Mouse (Mus musculus): ENCODE data around the gene Trappc2l. TPM values are rescaled to one million over a fixed set of nuclear protein-coding genes. Genes with fewer than 3 reads are reported as not detected.
A peak's percentile ranks its signal among the peaks of the same experiment; 100 is the strongest.

Gene Trappc2l
- polyA plus RNA-seq, 1 experiment from 2014 or later, result 76.7 TPM

DNA sequence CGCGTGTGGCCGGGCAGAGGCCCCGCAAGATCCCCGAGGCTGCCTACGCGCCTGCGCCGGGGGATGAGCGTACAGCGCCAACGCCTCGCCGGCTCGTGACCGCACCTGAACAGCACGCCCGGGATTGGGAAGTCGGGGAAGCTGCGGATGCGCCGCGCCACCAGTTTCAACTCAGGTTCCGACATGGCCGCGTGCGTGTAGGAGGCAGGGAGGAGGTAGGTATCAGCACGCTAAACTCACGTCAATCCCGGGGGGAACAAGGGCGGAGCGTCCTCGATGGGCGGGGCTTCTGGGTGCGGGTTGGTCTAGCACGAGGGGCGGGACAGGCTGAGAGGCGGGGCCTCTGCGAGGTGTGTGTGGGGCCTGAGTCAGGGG is 34.8 kb upstream of the Trappc2l start, which contains the start of gene Aprt:
Aprt (minus strand) TSS at position 262 of the 375 bp plus-strand sequence.
- H3K9ac ChIP-seq (ENCODE audit: low read depth, low read length), result peak within 1 kb of the TSS; percentile 90
- peaks cover 39% of the 10 kb centered on the region for H3K4me1 ChIP-seq (ENCODE audit: control insufficient read depth, insufficient read depth, low read length)
- ATAC-seq, result peak; percentile 84

DNA sequence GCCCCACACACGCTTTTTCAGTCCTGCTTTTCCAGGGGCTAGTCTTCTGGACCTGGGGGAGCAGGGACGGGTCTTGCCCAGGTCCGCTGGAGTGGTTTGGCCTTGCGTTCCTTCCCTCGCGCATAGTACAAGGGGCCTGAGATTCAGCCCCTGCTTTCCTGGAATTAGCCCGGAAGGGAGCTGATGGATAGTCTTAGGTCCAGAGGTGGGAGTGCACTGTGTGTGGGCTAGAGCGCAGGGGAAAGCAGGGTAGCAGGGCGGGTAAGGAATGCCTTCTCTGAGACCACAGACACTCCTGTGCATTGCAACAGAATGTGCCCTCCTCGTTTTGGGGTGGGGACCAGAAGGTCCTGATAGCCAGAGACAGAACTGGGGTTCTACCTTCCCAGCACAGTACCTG is 34.3 kb upstream of the Trappc2l start:
- peak overlapping the region; percentile 90 for H3K9ac ChIP-seq (ENCODE audit: low read depth, low read length)
- peak; percentile 5 for ATAC-seq
- whole genome bisulfite sequencing, result 25% methylated on average over 10 of the region's 10 CpGs
- H3K27me3 ChIP-seq (replicated peaks; ENCODE audit: control insufficient read depth, insufficient read depth, low read length), result no peaks in the 10 kb centered on the region
- peak overlapping the region; percentile 50 for H3K4me2 ChIP-seq (ENCODE audit: low read depth, low read length)
- peaks cover under 1% of the 10 kb centered on the region; the same call in 1 of the 2 replicates for H3K36me3 ChIP-seq (ENCODE audit: control insufficient read depth, insufficient read depth, low read length)
- no peaks in the 10 kb centered on the region for H3K9me3 ChIP-seq (ENCODE audit: control insufficient read depth, low read length)
- H3K4me1 ChIP-seq (ENCODE audit: control insufficient read depth, insufficient read depth, low read length), result peaks cover 34% of the 10 kb centered on the region
- peak overlapping the region; percentile 71 for H3K4me3 ChIP-seq (ENCODE audit: low read length)
- peak overlapping the region; percentile 59 for H3K27ac ChIP-seq (ENCODE audit: low read length)

More for the DNA sequence above, 34.8 kb upstream of the Trappc2l start, which contains the start of gene Aprt:
- no peaks in the 10 kb centered on the region for H3K9me3 ChIP-seq (ENCODE audit: control insufficient read depth, low read length)
- H3K4me2 ChIP-seq (ENCODE audit: low read depth, low read length), result peak within 1 kb of the TSS; percentile 50
- H3K4me3 ChIP-seq (ENCODE audit: low read length), result peak within 1 kb of the TSS; percentile 71
- H3K36me3 ChIP-seq (ENCODE audit: control insufficient read depth, insufficient read depth, low read length), result peaks cover 5% of the 10 kb centered on the region; the same call in 1 of the 2 replicates
- no peaks in the 10 kb centered on the region for H3K27me3 ChIP-seq (replicated peaks; ENCODE audit: control insufficient read depth, insufficient read depth, low read length)
- under 1% methylated on average over 39 of the region's 39 CpGs for WGBS
- H3K27ac ChIP-seq (ENCODE audit: low read length), result peak within 1 kb of the TSS; percentile 94

DNA sequence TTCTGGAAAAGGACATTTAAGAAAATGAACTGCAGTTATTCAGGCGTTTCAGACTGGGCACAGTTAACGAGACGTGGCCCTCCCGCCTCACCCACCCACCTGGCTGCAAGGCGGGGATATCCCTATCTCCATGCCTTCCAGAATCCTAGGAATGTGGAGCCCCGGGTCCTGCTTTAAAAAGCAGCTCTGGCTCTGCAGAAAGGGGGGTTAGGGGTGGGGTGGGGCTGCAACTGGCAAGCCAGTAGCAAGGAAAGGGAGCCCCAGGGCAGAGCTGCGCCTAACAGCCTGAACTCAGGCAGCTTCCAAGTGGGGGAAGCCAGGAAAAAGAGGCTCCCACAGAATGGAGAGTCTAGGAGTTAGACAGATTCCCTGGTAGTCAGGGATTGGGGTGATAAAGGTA is 32.2 kb upstream of the Trappc2l start:
- Histone ChIP-seq H3K9me3 (ENCODE audit: control insufficient read depth, low read length) (no peaks in the 10 kb centered on the region), H3K27ac (ENCODE audit: low read length) (no peak overlapping the region)

DNA sequence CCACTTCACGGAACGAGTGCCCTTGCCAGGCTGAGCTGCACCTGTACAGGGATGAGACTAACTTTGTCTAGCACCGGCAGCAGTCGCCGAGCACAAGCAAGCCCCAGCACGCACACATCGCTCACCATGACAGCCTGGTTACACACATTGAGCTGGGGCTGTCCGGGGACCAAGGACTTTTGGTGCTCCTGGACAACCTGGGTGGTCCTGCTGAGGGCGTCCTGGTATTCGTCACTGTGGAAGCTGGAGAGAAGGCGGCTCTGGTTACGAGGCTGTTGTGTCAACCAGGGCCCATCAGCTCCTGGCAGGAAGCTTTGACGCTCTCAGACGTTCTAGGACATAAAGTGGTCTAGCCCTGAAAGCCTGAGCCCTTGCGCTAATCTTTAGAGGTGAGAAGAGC is 30.5 kb upstream of the Trappc2l start:
- no peaks in the 10 kb centered on the region for H3K27me3 ChIP-seq (replicated peaks; ENCODE audit: control insufficient read depth, insufficient read depth, low read length)
- H3K9me3 ChIP-seq (ENCODE audit: control insufficient read depth, low read length), result no peaks in the 10 kb centered on the region
- no peak for ATAC-seq
- 47% methylated on average over 14 of the region's 15 CpGs for WGBS
- no peak overlapping the region for H3K27ac ChIP-seq (ENCODE audit: low read length)
- no peak overlapping the region for H3K4me2 ChIP-seq (ENCODE audit: low read depth, low read length)
- H3K9ac ChIP-seq (ENCODE audit: low read depth, low read length), result no peak overlapping the region
- H3K36me3 ChIP-seq (ENCODE audit: control insufficient read depth, insufficient read depth, low read length), result no peaks in the 10 kb centered on the region
- H3K4me1 ChIP-seq (ENCODE audit: control insufficient read depth, insufficient read depth, low read length), result peaks cover 27% of the 10 kb centered on the region
- no peak overlapping the region for H3K4me3 ChIP-seq (ENCODE audit: low read length)

More for the DNA sequence above, 32.2 kb upstream of the Trappc2l start:
- Histone ChIP-seq H3K4me3 (ENCODE audit: low read length) (no peak overlapping the region), H3K36me3 (ENCODE audit: control insufficient read depth, insufficient read depth, low read length) (no peaks in the 10 kb centered on the region), H3K4me2 (ENCODE audit: low read depth, low read length) (no peak overlapping the region), H3K9ac (ENCODE audit: low read depth, low read length) (peak overlapping the region; percentile 17; the same call in 1 of the 2 replicates), H3K27me3 (replicated peaks; ENCODE audit: control insufficient read depth, insufficient read depth, low read length) (no peaks in the 10 kb centered on the region), H3K4me1 (ENCODE audit: control insufficient read depth, insufficient read depth, low read length) (peaks cover 28% of the 10 kb centered on the region)
- no peak for ATAC-seq
- 38% methylated on average over 7 of the region's 7 CpGs for WGBS

DNA sequence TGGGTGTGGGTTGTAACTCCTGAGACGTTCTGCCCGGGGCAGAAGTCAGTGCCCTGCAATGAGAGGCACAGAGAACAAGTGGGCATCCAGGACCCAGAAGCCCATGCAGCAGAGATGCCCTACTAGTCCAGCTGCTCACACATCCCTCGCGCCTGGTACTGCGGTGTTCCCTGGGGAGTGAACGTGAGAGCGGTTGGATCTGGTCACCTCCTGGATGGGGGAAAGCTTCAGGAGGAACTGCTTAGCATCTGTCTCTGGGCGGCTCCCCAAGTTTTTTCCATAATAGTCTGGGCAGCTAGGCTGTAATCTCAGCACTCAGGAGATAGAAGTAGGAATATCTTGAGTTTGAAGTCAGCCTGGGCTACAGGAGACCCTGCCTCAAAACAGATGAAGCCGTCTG is 26.5 kb upstream of the Trappc2l start:
- 82% methylated on average over 9 of the region's 9 CpGs for WGBS
- Histone ChIP-seq H3K9me3 (ENCODE audit: control insufficient read depth, low read length) (no peaks in the 10 kb centered on the region), H3K27me3 (replicated peaks; ENCODE audit: control insufficient read depth, insufficient read depth, low read length) (no peaks in the 10 kb centered on the region), H3K9ac (ENCODE audit: low read depth, low read length) (peak overlapping the region; percentile 59), H3K4me3 (ENCODE audit: low read length) (no peak overlapping the region), H3K36me3 (ENCODE audit: control insufficient read depth, insufficient read depth, low read length) (no peaks in the 10 kb centered on the region), H3K4me1 (ENCODE audit: control insufficient read depth, insufficient read depth, low read length) (peaks cover 24% of the 10 kb centered on the region), H3K4me2 (ENCODE audit: low read depth, low read length) (peak overlapping the region; percentile 26; the same call in 1 of the 2 replicates), H3K27ac (ENCODE audit: low read length) (peak overlapping the region; percentile 95)
- ATAC-seq, result 0 out of 2 replicates have a peak, but pooled peaks have one; percentile 0

DNA sequence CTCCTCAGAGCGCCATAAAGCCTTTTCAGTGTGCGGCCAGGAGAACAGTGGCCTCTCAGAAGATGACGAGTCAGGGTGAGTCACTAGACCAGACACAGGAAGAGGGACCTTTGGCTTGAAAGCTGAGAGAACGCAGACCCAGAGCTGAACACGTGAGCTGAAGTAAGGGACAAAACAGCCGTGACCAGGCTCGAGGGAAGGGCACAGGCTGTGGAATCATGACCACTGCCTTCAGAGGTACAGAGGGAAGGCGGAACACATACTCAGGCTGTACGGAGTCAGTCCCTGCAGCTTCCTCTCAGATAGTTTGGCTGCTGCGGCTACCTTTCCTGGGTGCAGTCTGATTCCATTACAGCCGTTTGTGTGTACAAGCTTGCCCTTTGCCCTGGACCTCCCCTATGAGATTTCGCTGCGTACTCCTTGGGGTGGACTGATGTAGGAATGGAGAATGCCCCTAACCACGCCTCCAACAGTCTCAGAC is 26.0 kb upstream of the Trappc2l start:
- no peaks in the 10 kb centered on the region for H3K27me3 ChIP-seq (replicated peaks; ENCODE audit: control insufficient read depth, insufficient read depth, low read length)
- H3K27ac ChIP-seq (ENCODE audit: low read length), result peak overlapping the region; percentile 95
- H3K4me1 ChIP-seq (ENCODE audit: control insufficient read depth, insufficient read depth, low read length), result peaks cover 23% of the 10 kb centered on the region
- H3K9me3 ChIP-seq (ENCODE audit: control insufficient read depth, low read length), result no peaks in the 10 kb centered on the region
- H3K36me3 ChIP-seq (ENCODE audit: control insufficient read depth, insufficient read depth, low read length), result no peaks in the 10 kb centered on the region
- 0 out of 2 replicates have a peak overlapping the region, but pooled peaks have one; percentile 9 for H3K4me3 ChIP-seq (ENCODE audit: low read length)
- peak overlapping the region; percentile 59 for H3K9ac ChIP-seq (ENCODE audit: low read depth, low read length)
- 33% methylated on average over 14 of the region's 14 CpGs for WGBS
- peak; percentile 77 for ATAC-seq
- peak overlapping the region; percentile 26; the same call in 1 of the 2 replicates for H3K4me2 ChIP-seq (ENCODE audit: low read depth, low read length)

DNA sequence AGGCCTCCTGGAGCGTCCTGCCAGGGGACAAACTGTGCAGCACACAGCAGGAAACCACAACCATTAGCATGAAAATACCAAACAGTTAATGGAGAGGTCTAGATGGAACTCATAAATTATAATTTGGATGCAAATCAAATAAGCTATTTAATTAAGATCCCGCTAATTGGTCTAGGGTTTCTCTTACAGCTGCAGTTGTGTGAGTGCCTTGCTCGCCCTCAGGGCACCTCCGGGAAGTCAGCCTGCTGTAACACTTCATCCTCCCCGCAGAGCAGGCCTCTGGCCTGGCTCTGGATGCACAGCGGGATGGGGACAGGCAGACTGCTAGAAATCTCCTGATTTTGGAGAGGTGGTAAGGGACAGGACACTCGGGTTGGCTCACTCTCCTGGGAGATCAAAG is 25.3 kb upstream of the Trappc2l start:
- Histone ChIP-seq H3K36me3 (ENCODE audit: control insufficient read depth, insufficient read depth, low read length) (no peaks in the 10 kb centered on the region), H3K9ac (ENCODE audit: low read depth, low read length) (peak overlapping the region; percentile 59; the same call in 1 of the 2 replicates), H3K4me1 (ENCODE audit: control insufficient read depth, insufficient read depth, low read length) (peaks cover 23% of the 10 kb centered on the region), H3K4me3 (ENCODE audit: low read length) (no peak overlapping the region), H3K9me3 (ENCODE audit: control insufficient read depth, low read length) (no peaks in the 10 kb centered on the region), H3K4me2 (ENCODE audit: low read depth, low read length) (0 out of 2 replicates have a peak overlapping the region, but pooled peaks have one; percentile 26), H3K27ac (ENCODE audit: low read length) (peak overlapping the region; percentile 95), H3K27me3 (replicated peaks; ENCODE audit: control insufficient read depth, insufficient read depth, low read length) (no peaks in the 10 kb centered on the region)
- 63% methylated on average over 7 of the region's 7 CpGs for WGBS
- no peak for ATAC-seq

DNA sequence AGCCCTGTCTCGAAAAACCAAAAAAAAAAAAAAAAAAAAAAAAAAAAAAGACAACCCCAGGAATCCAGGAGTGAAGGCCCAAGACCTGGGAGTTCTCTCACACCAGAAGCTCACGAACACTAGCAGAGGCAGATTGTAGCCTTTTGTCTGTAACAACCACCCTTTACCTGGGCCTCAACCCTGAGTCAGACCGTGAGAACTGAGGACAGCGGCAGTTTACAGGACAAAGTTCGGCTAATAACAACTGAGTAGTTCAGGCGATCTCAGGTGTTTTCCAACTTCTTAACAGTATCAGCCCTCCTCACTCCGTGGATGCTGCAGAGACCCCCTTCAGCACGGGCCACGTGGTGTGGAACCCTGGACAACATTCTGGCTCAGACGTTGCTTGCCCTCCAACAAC is 24.7 kb upstream of the Trappc2l start:
- Histone ChIP-seq H3K36me3 (ENCODE audit: control insufficient read depth, insufficient read depth, low read length) (no peaks in the 10 kb centered on the region), H3K4me1 (ENCODE audit: control insufficient read depth, insufficient read depth, low read length) (peaks cover 23% of the 10 kb centered on the region), H3K27me3 (replicated peaks; ENCODE audit: control insufficient read depth, insufficient read depth, low read length) (no peaks in the 10 kb centered on the region), H3K4me3 (ENCODE audit: low read length) (no peak overlapping the region), H3K27ac (ENCODE audit: low read length) (peak overlapping the region; percentile 95), H3K4me2 (ENCODE audit: low read depth, low read length) (peak overlapping the region; percentile 19; the same call in 1 of the 2 replicates), H3K9me3 (ENCODE audit: control insufficient read depth, low read length) (no peaks in the 10 kb centered on the region), H3K9ac (ENCODE audit: low read depth, low read length) (peak overlapping the region; percentile 31; the same call in 1 of the 2 replicates)
- peak; percentile 55 for ATAC-seq
- WGBS, result 57% methylated on average over 10 of the region's 10 CpGs

DNA sequence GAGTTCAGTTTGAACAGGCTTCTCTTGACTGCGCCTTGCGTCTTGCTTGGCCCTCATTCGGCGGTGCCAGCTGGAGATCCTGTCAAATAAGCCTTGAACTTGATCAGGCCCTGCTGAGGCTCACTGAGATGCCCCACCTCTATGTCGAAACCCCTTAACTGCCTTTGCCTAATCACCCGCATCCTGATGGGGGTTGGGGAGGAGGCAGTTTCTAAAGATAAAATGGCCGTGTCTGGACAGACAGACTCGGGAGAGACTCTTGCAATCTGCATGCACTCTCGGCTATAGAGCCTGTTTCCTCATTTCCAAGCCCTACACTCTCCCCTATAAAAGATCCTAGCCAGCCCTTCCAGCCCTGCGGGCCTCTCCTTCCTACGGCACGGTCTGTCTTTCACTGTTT is 18.2 kb upstream of the Trappc2l start:
- H3K9me3 ChIP-seq (ENCODE audit: control insufficient read depth, low read length), result no peaks in the 10 kb centered on the region
- no peak overlapping the region for H3K4me3 ChIP-seq (ENCODE audit: low read length)
- no peaks in the 10 kb centered on the region for H3K36me3 ChIP-seq (ENCODE audit: control insufficient read depth, insufficient read depth, low read length)
- ATAC-seq, result no peak
- H3K4me1 ChIP-seq (ENCODE audit: control insufficient read depth, insufficient read depth, low read length), result no peaks in the 10 kb centered on the region
- no peaks in the 10 kb centered on the region for H3K27me3 ChIP-seq (replicated peaks; ENCODE audit: control insufficient read depth, insufficient read depth, low read length)
- 64% methylated on average over 12 of the region's 12 CpGs for WGBS
- H3K27ac ChIP-seq (ENCODE audit: low read length), result no peak overlapping the region
- H3K9ac ChIP-seq (ENCODE audit: low read depth, low read length), result no peak overlapping the region
- H3K4me2 ChIP-seq (ENCODE audit: low read depth, low read length), result no peak overlapping the region

All from intestine, embryonic 16.5 days (tissue).